Mouse (Mus musculus) megakaryocyte-erythroid progenitor cell, adult 5-6 weeks (primary cell): ENCODE data around the gene Stpg1. TPM values are rescaled to one million over a fixed set of nuclear protein-coding genes. Genes with fewer than 3 reads are reported as not detected.
A peak's percentile ranks its signal among the peaks of the same experiment; 100 is the strongest.

ENCODE experiments used
- ATAC-seq: replicated peaks from 2 replicates; pipeline ENCODE4 v1.8.0; 2016; ENCODE audit warnings: mild to moderate bottlenecking, inconsistent platforms; ENCODE audit not compliant: severe bottlenecking, poor library complexity, low FRiP score, low TSS enrichment
- total RNA-seq, 2 experiments: library from RNA; stranded (forward) in 1 of 2; stranded (reverse) in 1 of 2; fragments of 200-1000, 215-1000 nt in 1 of 2; fragments of >200 nt in 1 of 2; fragmentation: Nextera tagmentation in 1 of 2; gene quantifications; 2 replicates each; pipeline ENCODE4 v1.2.3; 2014 to 2017

Stpg1 gene
- total RNA-seq (2014; fragmentation: Nextera tagmentation) (not detected in 2 replicates), total RNA-seq (2017) (not detected in 2 replicates)

DNA sequence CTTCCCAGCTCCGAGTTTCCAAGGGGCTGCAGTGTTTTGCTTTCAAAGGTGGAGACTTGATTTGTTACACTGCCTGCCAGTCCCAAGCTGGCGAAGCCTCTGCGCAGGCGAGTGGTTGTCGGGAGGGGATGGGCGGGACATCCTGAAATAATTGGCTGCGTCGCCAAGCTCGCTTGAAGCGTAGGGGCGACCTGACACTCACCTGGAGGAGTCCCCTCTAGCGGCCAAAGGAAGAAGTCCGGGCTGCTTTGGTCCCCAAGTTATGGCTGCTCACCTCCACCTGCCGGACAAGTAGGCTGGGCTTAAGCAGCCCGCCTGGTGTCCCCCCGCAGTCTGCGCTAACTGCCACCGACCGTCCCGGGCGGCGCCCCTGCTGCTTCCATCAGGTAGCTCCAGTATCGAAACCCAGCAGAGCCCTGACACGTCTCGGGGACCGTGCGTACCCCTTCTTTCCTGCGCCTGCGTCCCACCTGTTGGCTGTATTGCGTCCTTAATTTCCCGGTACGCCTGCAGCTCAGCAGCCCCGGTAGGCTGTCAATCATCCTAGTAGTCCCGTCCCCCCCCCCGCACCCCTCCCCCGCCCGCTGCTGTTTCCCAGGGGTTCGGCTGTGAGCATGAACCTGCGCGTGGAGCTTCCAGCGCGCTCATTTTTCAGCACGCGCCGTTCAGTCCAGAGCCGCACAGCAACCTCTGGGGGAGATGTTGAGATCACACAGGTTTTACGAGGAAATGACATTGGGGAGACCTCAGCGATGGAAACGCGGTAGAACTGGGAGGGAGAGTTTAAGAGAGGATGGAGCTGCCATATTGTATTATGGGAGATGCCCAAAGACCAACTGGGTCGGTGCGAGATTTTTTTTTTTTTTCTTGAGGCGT, at the start of gene Stpg1, which contains the start of gene Nipal3:
TSS of gene Stpg1 (plus strand) at position 270 of the 876 bp plus-strand sequence.
TSS of gene Nipal3 (minus strand) at position 518 of the 876 bp plus-strand sequence.
- peak; percentile 86 for ATAC-seq

DNA sequence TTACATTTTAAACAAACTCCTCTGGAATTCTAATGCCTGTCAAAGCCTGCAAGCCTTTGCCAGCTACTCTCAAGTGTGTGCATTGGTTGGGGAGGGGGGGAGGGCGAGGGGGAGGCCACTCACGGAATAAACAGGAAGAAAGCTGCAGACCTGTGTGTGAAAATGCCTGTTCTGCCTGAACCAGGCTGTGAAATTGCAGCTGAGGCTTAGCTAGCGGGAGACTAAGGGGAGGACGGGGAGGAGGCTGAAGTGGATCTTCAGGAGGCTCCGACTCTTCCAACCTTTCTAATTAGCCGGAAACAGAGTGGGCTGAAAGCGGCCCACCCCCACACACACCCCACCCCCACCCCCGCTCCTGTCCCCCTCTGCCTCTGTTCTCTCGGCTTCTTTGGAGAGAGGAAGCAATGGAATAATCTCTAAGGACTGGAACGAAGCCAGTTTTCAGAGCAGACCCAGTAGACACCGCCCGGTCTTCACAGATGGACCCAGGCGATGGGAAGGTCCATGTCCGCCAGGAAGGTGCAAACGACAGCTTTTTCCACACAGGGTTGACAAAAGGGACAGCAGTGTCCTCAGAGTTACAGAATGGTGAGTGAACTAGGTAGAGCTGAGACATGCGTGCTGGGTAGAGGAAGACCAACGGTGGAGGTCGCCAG, 43.1 kb upstream of the Stpg1 start:
- ATAC-seq = no peak

DNA sequence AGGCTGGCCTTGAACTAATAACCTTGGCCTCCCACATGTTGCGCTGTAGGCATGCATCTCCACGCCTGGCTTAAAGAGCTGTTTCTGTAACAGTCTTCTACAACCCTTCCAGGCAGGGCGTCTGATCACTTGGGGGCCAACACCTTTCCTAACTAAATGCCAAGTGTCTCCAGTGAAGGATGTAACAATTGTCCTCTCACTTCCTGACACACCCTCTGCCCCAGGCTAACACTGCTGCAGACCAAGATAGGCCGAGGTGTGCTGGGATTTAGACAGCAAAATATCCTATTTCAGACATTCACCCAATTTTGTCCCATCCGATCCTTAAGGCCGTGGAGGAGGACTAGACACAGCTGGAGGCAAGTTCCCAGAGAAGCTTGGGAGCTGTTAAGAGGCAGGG, 41.4 kb upstream of the Stpg1 start:
- no peak for ATAC-seq

DNA sequence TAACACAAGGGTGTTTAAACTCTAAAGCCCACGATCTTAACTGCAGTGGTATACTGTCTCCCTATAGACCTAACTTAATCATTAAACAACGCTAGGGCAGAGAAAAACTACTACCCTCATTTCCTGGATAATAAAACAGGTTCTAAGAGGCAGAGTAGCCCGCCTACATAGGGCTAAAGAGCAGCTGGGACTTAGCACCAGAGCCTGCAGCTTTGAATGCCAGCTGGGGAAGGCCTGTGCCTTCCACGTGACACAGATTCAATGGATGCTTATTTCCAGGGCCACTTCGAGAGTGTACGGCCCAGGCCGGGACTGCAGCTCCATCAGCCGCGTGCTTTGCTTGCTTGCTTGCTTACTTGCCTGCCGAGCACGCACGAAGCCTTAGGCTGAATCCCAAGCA, 41.0 kb upstream of the Stpg1 start:
- no peak for ATAC-seq

DNA sequence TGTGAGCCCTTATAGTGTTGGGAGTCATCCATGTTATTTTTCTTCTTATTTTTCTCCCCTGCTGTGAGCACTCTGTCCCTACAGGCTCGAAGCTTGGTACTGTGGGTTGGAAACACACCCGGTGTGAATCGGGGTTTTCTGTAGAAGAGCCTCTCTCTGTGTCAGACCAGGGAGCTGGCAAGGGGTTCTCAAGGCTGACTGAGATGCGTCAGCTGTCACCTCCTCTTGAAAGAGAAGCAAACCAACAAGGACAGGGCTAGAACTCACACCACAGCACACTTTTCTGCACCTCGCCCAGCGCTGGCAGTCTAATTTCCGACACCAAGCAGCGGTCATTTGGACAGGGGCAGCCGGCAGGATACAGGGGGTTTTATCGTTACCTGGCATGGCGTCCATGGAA, 31.2 kb upstream of the Stpg1 start:
- no peak for ATAC-seq

DNA sequence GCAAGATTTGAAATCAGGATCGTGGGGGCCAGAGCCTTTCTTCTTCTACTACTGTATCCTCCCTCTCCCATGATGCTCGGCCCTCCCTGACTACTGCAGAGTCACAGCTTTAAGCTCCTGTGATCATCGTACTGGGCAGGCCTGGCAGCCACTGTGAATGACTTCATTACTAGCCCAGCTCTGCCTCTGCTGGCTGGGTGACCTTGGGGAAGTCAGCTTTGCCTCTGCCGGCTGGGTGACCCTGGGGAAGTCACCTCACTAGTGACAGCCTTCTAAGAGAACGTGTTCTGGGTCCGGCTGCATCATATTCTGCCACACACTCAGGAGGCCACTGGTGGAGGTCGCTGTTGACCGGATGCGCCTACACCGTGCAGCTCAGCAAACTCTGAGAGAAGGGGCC, 16.7 kb upstream of the Stpg1 start:
- ATAC-seq = no peak

DNA sequence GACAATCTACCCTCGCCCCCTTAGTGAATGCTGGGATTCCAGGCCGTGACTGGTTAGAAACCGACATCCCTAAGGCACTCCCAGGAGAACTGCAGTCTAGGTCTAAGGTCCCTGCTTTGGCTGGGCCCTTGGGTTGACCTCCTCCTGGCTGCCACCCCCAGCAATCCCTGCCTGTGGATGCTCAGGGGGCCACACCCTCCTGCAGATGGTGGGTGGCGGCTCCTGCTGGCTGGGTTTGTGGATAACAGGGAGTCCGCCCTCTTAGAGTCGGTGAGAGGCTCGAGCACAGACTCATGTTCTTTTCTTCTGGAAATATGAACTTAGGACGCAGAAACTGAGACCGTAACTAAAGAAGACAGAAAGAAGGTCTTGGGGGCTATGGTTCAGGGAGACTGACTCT, 14.2 kb upstream of the Stpg1 start:
- ATAC-seq = peak; percentile 85

DNA sequence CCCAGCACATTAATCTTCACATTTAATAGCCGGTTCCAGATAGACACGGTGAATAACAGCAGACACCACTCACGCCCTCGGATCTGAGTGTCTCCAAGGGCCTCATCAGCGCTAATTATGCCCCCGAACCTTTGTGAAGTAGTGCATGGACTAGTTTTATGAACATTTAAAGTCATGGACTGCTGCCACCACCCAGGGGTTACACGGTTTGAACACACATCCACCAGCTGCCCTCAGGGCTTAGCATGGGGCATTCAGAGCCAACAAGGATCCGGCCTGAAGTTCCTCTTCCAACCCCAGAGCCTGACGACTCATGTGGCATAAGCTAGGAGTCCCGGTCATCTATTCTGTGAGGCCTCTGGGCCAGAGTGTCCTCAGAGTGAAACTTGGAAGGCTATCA, 9.5 kb upstream of the Stpg1 start:
- no peak for ATAC-seq

DNA sequence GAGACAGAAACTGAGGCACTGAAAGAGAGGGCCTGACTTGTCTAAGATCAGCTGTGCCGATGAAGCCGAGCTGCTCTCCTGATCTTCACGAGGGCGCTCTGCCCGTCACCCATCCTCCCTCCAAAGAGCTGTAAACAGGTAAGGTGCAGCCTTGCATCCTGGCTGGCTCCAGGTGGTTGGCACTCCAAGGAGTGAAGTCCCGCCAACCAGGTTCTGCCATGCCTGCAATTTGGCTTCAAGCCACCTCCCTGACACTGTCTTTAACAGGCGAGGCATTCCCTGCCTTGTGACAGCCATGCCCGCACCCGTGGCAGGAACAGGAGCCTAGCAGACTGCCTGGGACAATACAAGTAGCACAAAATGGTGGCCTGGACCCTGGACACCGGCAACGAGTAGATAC, 8.2 kb upstream of the Stpg1 start:
- no peak for ATAC-seq

DNA sequence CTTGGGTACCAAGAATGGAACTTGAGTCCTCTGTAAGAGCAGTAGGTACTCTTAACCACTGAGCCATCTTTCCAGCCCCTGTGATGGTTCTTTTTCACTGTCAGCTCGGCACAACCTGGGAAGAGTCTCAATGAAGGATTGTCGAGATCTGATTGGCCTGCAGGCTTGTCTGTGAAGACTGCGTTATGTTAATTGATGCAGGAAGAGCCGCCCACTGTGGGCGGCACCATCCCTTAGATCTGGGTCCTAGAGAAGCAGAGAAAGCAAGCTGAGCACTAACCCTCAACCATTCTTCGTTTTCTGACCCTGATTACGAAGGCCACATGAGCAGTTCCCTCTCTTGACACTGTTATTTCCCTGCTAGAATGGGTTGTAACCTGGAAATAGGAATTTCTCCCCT, 5.3 kb upstream of the Stpg1 start:
- no peak for ATAC-seq

DNA sequence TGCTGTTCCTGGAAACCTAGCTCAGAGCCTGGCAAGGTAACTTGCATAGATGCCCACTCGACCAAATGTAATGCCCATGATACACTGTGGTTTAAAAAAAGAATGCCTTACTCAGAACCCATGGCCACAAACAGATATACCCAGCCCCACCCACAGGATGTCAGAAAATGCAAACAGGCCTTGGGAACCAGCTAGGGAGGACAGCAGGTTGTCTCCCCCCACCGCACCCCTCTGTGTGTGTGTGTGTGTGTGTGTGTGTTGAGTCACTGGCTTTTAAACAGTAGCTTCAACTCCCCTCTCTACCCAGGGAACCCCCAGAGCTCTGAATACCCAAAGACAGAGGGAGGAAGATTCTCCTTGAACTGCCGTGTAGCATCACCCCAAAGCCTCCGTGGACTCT, 1.3 kb upstream of the Stpg1 start:
- ATAC-seq = peak; percentile 31; the same call in 1 of the 2 replicates

DNA sequence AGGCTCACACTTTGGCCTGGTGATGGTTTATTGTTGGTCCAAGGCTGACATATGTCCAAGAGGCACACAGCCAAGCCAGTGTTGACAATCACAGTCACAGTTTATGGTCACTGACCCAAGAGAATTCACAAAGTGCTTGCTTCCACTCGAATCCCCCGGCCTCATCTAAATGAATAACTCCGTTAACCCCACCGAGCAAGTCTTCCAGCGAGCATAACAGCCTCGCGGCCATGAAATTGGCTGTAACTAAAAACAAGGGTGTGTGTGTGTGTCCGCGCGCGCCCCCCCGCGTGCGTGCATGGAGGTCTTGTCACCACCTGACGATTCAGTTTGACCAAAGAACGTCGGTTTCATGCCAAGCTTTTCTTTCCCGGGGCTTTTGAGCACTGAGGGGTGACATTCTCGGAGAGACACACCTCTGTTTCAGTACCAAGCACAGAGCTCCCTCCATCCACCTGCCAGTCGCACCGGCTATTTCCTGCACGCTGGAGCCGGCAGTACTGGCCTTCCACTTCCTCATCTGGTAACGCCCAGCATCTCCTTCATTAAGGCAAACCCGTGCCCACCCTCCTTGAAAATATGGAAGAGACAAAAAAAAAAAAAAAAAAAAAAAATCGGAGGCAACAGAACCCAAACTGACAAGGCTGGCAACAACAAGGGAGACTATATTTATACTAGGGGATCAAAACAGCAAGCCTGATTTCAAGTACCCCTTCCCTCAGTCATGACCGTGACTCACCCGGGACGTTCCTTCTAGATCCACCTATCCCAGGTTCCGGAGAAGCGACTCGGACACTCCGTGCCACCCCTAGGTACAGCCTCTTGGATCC, 684 bp upstream of the Stpg1 start:
- 0 out of 2 replicates have a peak, but pooled peaks have one; percentile 24 for ATAC-seq

DNA sequence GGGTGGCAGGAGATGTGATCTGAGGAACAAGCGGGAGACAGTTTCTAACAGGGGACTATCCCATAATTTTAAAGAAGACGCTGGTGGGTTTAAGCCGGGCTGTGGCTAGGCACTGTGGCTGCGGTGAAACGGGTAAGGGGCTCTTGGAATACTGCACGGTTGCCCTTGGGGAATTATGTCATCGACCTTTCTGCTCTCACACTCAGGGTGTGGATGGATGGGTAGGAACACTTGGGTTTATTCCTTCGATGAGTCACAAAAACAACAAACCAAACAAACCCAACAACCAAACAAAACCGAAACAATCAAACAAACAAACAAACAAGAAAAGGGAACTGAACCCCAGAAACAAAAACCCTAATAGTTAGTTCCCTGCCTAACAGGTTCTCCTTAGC, 804 bp downstream of the Stpg1 start:
- ATAC-seq = no peak

DNA sequence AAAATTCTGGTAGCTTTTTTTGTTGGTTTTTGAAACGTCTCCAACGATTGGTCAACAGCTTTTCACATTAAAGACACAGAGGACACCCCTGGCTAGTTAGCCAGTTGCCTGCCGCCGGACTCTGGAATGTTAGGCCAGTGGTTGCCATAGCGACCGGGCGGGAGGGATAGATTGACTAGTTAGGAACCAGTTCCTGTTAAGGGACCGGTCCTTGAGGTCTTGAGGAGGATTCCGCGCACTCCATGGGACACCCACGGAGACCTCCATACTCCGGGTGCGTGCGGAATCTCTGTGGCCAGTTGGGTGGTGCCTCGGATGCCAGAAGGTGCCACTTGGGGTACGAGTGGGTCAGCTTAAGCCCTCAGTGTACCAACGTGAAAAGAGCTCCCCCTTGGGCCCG, 1.2 kb downstream of the Stpg1 start:
- ATAC-seq = no peak

DNA sequence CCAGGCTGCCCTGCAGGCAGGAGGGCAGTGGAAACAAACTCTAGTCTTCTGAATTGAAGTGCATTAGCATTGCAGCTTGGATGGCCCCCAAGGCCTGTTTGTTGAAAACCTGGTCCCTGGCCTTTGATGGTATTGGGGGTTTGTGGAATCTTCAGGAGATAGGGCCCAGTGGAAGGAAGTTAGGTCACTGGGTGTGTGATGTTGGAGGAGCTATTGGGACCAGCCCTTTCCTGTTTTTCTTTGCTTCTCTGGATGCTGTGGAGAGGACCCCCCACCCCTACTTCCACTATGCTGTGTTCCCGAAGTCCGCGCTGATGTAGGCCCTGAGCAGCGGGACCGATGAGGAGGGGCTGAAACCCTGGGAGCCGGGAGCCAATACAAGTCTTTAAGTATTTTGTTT, 3.5 kb downstream of the Stpg1 start:
- ATAC-seq = no peak

DNA sequence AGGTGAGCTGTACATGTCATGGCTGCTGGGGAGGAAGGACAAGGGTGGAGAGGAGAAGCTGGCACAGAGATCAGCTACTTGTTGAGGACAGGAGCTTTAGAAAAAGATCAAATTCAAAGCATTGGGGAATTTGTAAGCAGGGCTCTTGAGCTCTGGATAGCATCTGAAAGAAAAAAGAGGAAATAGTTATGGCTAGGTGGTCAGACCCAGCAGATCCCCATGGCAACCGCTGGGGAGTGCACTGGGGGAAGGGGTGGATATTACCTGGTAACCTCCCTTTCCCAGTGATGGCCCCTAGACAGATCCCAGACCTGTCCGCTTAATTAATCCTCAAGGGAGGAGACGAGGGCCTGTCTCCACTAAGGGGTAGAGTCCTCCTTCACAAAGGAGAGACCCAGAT, 5.2 kb downstream of the Stpg1 start:
- no peak for ATAC-seq

DNA sequence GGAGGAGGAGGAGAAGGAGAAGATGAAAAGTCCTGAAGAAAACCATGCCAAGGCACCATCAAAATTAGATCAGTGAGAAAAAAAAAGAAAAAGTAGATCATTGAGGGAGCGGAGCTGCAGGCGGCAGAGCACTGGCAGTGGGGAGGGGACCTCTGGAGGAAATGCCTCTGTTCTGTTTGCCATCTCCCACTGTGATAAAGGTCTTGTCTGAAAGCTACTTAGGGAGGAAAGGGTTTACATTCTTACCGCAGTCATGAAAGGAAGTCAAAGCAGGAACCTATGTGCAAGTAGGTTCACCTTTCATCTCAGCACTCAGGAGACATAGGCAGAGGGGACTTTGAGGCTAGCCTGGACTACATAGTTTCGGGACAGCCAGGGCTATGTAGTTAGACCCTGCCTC, 7.0 kb downstream of the Stpg1 start:
- ATAC-seq = 0 out of 2 replicates have a peak, but pooled peaks have one; percentile 20

DNA sequence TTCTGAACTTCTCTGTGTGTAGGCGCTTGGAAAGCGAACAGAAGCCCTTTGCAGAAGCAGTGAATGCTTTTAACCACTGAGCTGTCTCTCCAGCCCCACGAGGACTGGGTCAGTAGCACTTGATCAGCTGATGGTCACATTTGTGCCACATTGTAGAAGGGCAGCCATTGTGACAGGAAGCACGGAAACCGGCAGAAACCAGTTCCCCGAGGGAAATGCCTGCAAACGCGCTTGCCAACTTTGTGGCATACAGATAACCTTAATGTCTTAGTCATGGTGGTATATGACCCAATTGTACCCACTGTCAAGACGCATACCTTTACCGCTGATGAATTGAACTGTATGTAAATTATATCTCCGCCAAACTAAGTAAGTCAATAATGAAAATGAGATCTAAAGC, 11.2 kb downstream of the Stpg1 start:
- ATAC-seq = peak; percentile 39; the same call in 1 of the 2 replicates

DNA sequence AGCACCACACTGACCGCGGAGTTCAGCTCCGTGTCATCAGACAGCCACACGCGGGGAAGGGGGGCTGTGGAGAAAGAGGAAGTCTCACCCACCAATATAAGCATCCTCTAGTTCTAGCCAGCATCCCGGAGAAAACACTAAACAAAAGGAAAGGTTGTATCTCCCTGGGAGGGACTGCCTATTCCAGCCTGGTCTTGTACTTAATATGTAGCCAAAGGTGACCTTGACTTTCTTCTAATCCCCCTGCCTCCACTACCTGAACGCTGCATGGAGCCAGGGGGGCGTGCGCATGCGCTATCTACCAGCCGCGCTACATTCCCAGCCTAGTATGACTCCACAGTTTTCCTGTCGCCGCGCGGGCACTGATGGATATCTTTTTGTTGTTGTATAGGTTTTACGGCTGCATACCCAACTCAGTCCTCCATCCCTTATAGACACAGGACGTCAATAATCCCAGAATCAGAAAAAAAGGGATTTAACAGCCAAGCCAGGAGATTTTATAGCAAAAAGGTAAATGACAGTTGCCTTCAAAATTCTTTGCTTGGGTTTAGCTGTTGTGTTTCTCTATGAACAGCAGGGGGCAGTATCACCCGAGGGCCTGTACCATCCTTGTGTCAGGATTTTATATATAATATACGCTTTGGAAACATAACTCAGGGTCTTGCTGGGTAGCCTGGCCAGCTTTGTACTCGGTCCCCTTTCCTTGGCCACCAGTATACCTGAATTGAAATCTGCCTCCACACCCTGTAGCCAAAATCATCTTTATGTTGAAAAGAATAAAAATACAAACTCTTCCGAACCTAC, 13.2 kb downstream of the Stpg1 start:
- ATAC-seq = peak; percentile 56
